Mouse (Mus musculus): ENCODE data around the gene Ly6g5b.

Ly6g5b gene

DNA sequence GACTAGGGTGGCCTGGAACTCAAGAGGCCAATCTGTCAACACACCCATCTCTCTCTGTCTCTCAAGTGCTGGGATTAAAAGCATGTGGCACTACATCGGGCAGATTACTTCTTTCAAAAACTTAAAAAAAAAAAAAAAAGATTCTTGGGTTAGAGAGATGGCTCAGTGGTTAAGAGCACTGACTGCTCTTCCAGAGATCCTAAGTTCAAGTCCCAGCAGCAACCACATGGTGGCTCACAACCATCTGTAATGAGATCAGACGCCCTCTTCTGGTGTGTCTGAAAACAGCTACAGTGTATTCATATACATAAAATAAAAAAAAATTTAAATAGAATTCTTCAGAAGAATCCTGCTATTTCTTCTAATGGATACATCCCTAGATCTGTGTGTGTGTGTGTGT lies 27.1 kb downstream of the Ly6g5b start:
- in situ Hi-C loops (cut with MboI; ENCODE audit: unreplicated experiment in 2 of 2) = loop anchor here in 1 of 2 experiments (25.0 kb wide), 1 partner anchor 226 kb away; the partner anchor contains the start of genes Cfb, Nelfe and Skiv2l

GRCm38 (mm10) chr17:35085208-35085865 lies 29.9 kb downstream of the Ly6g5b start, which contains the start of gene Ly6g6f:
Gene Ly6g6f, minus strand, starts transcription at chr17:35085610.
- in situ Hi-C loops (cut with MboI; ENCODE audit: unreplicated experiment in 2 of 2) = loop anchor here in 1 of 2 experiments (25.0 kb wide), 1 partner anchor 223 kb away; the partner anchor contains the start of genes Cfb, Nelfe and Skiv2l

DNA sequence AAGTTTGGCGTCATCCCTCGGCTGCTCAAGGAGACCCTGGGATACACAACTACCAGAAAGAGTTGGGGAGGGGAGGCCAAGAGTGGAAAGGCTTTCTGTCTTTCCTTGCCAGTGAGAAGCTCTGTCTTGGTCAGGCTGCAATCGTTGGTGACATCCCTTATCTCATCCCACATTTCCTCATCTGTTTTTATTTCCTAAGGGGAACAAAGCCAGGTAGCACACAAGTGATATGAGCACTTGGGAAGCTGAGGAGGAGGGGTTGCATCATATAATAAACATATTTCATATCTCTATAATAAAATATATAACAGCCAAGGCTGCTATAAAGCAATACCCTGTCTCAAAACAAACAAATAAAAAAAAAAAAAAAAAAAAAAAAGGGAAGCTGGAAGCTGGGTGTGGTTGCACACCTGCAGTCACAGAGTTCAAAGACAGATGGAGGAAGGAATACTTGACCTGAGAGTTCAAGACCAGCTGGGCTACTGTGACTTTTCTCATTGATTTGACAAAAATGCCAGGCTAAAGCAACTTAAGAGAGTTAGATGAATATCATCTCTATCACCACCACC lies 31.2 kb downstream of the Ly6g5b start:
- in situ Hi-C loops (cut with MboI; ENCODE audit: unreplicated experiment in 2 of 2) = loop anchor here in 1 of 2 experiments (25.0 kb wide), 1 partner anchor 222 kb away; the partner anchor contains the start of genes Cfb, Nelfe and Skiv2l

GRCm38 (mm10) chr17:35082841-35083576 lies 32.2 kb downstream of the Ly6g5b start:
- in situ Hi-C loops (cut with MboI; ENCODE audit: unreplicated experiment in 2 of 2) = loop anchor here in 1 of 2 experiments (25.0 kb wide), 1 partner anchor 221 kb away; the partner anchor contains the start of genes Cfb, Nelfe and Skiv2l

- in situ Hi-C loops (cut with MboI; ENCODE audit: unreplicated experiment in 2 of 2) = loop anchor here in 1 of 2 experiments (25.0 kb wide), 1 partner anchor 218 kb away; the partner anchor contains the start of genes Cfb, Nelfe and Skiv2l
Observed at GRCm38 (mm10) chr17:35080710-35081109, 34.5 kb downstream of the Ly6g5b start.

DNA sequence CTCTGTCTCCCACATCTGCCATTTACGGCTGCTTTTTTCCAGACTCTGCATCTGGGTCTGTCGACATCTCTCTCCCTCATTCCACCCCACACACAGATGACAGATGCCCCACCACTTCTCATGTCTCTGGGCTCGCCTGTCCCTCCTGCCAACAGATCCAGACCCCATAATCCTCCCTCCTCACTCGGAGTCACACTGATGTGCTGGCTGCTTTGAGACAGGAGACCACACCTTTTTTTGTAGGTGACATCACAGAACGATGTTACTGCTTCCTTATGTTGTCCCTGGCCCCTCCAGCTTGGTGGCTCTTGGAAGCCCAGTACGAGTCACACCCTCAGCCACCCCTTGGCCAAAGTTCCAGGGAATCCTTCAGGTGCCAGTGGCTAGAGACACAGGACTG lies 35.0 kb downstream of the Ly6g5b start:
- in situ Hi-C loops (cut with MboI; ENCODE audit: unreplicated experiment in 2 of 2) = loop anchor here in 1 of 2 experiments (25.0 kb wide), 1 partner anchor 218 kb away; the partner anchor contains the start of genes Cfb, Nelfe and Skiv2l

DNA sequence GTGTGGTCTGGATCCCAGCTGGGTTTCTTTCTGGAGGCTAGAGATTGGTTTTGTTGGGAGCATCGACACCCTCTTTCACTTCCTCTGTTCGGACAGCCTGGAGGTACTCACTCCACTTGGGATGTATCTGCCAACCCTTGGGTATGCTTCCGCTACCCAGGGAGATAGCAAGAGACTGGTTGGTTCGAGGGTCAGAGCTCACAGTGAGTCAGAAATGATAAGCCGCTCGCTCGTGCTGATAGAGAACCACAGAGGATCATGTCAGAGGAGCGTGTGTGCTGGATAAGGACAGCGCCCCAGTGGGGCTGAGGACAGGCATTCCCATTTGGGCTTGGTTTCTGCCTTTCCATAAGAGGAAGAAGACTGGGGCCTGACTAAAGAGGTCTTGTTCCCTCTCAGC lies 35.5 kb downstream of the Ly6g5b start:
- in situ Hi-C loops (cut with MboI; ENCODE audit: unreplicated experiment in 2 of 2) = loop anchor here in 1 of 2 experiments (25.0 kb wide), 1 partner anchor 217 kb away; the partner anchor contains the start of genes Cfb, Nelfe and Skiv2l

- in situ Hi-C loops (cut with MboI; ENCODE audit: unreplicated experiment in 2 of 2) = loop anchor here in 1 of 2 experiments (25.0 kb wide), 1 partner anchor 216 kb away; the partner anchor contains the start of genes Cfb, Nelfe and Skiv2l
Observed at GRCm38 (mm10) chr17:35077786-35078233, 37.4 kb downstream of the Ly6g5b start, which contains the start of gene Ly6g6d. Gene Ly6g6d, minus strand, starts transcription at chr17:35078065.

- in situ Hi-C loops (cut with MboI; ENCODE audit: unreplicated experiment in 2 of 2) = loop anchor here in 1 of 2 experiments (25.0 kb wide), 1 partner anchor 215 kb away; the partner anchor contains the start of genes Cfb, Nelfe and Skiv2l
Observed at GRCm38 (mm10) chr17:35077285-35077684, 37.9 kb downstream of the Ly6g5b start.

GRCm38 (mm10) chr17:35076507-35077176 lies 38.6 kb downstream of the Ly6g5b start, which contains the start of gene Ly6g6e:
Gene Ly6g6e, plus strand, starts transcription at chr17:35076902.
- in situ Hi-C loops (cut with MboI; ENCODE audit: unreplicated experiment in 2 of 2) = loop anchor here in 1 of 2 experiments (25.0 kb wide), 1 partner anchor 214 kb away; the partner anchor contains the start of genes Cfb, Nelfe and Skiv2l

DNA sequence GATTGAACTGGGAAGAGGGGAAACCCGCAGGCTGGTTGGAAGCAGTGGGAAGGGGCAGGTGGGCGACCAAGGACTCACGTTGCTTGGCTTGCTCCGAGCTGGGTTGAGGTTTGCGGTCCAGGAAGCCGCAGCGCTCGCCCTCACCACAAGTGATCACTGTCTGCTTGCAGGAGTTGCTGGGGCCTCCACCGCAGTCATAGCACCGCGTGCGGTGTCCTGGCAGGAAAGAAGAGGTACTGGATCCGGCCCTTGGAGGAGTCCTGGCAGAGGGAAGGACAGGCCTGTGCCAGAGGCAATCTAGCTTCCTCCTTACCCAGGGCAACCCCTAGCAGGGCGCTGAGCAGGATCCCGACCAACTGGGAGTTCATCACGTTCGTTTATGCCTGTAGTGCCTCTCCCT lies 41.1 kb downstream of the Ly6g5b start:
- in situ Hi-C loops (cut with MboI; ENCODE audit: unreplicated experiment in 2 of 2) = no loop called here

- in situ Hi-C loops (cut with MboI; ENCODE audit: unreplicated experiment in 2 of 2) = no loop called here
Observed at GRCm38 (mm10) chr17:35071454-35071853, 43.8 kb downstream of the Ly6g5b start.

DNA sequence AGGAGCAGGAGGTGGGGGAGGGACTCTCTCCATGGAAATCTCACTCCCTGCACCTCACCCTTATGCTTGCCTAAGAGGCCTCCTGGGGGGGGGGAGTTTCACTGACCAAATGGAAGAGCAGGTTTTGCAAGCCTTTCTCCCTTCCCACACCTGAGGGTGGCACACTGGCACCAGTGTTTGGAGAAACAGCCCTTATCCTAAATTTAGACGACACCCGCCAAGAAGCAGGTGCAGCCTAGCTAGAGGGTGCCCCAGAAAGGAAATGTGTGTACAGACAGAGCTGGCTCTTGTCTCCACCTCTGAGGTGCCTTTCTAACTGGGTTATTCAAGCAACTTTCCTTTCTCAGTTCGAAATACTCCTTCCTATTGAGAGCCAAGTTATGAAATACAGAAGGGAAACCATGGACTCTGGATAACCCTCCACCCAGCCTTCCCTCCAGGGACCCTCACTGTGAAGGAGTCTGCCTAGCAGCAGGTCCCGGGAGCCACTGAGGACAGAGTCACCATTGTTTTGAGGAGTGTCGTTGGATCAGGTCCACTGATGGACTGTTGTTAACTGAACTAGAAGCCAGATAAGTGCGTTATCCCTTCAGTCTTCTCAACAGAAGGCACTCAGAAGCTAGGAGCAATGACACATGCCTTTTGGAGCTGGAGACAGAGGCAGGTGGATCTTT lies 44.5 kb downstream of the Ly6g5b start:
- in situ Hi-C loops (cut with MboI; ENCODE audit: unreplicated experiment in 2 of 2) = no loop called here

- in situ Hi-C loops (cut with MboI; ENCODE audit: unreplicated experiment in 2 of 2) = loop anchor here in 1 of 2 experiments (5.0 kb wide), 1 partner anchor 44 kb away; no protein-coding TSS in a partner anchor
Observed at GRCm38 (mm10) chr17:35068213-35068914, 46.9 kb downstream of the Ly6g5b start.

DNA sequence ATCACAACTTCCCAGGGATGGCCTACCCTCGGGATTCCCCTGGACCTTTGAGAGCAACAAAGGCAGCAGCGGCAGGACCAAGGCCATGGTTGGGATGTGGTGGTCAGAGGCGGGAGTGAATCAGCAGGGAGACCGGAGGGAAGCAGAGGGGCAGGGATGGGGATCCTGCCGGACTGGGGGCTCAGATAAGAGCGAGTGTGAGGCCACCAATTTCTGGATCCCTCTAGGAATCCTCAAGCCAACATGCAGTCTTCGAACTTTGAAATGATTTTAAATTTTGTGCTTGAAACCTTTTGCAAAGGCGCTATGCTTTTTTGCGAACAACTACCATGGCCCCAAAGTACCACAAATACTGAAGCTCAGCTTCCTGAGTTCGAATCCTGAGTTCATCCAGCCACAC lies 49.1 kb downstream of the Ly6g5b start, which contains the start of gene Mpig6b:
TSS of gene Mpig6b (minus strand) at position 101 of the 400 bp plus-strand sequence.
- in situ Hi-C loops (cut with MboI; ENCODE audit: unreplicated experiment in 2 of 2) = loop anchor here in 1 of 2 experiments (5.0 kb wide), 1 partner anchor 46 kb away; no protein-coding TSS in a partner anchor

DNA sequence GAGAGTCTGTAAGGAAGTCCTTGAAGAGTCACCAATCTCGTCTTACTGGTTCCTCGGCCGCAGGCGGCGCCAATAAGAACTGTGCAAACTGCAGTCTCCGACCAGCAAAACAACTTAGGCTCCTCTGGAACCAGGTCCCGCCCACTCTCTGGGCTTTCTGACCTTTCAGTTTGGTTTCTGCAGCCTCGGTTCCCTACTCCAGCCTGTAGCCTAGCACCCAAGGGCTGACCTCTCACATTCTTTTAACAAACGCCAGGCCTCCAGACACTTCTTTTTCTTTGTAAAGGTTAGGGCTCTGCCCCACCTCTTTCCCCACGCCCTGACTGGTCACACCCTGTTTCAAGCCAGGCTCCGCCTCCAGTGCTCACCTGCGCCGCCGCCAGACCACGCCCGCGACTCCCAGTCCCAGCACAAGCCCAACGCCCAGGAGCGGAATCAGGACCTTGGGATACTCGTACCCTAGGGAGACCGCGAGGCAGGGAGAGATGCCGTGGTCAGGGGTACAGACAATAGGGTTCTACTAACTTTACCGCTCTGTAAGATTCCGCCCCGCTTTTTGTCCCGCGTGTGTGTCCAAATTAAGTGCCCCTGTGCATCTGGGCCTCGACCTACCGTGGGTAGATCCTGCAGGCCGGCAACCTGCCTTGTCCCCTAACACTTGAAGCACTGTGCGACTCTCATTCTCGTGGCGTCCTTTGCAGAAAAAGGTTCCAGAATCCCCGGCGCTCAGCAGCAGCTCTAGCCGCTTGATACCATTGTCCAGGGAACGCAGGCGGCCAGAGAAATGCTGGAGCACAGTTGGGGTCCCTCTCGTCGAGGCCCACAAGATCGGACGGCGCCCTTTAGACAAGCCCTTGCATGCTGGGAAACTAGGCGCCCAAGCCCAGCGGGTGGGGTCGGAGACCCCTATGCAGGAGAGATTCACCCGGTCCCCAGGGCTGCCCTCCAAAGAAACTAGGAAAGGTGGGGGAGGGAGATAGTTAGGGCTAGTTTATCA lies 50.0 kb downstream of the Ly6g5b start, which contains the start of gene Ly6g6c:
TSS of gene Ly6g6c (plus strand) at position 438 of the 997 bp plus-strand sequence.
- in situ Hi-C loops (cut with MboI; ENCODE audit: unreplicated experiment in 2 of 2) = loop anchor here (5.0 kb wide), 3 partner anchors 42 to 47 kb away; partner anchors contain the start of gene Ly6g5c (in 1 of the 2)
